Mouse (Mus musculus): ENCODE results near the gene Ipo7. TPM values are rescaled to one million over a fixed set of nuclear protein-coding genes. Genes with fewer than 3 reads are reported as not detected.
A peak's percentile ranks its signal among the peaks of the same experiment; 100 is the strongest.

The Ipo7 gene
- polyA plus RNA-seq, 1 experiment from 2014 or later, result 11.9 TPM

DNA sequence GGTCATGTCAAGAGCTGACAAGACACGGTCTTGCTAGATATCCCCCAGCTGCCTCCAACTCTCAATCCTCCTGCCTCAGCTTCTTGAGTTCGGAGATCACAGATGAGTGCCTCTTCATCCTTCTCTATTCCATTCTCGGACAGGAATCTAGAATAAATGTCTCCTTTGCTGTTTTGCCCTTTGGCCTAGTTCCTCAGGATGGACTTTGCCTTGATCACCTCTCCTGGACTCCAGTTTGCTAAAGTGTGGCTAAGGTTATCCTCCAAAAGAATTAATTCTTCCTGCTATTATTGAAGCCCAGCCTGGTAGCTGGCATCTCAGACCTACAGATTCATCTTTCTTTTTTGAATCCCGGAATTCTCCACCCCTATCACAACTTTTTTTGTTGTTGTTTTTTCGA is 87.0 kb downstream of the Ipo7 start:
- Histone ChIP-seq H3K27ac (ENCODE audit: low read depth) (no peak overlapping the region), H3K9ac (replicated peaks) (no peak overlapping the region), H3K4me3 (ENCODE audit: low read depth, low read length) (no peak overlapping the region), H3K4me2 (ENCODE audit: low read depth, low read length) (no peak overlapping the region), H3K27me3 (ENCODE audit: insufficient read depth, low read length) (no peaks in the 10 kb centered on the region), H3K4me1 (ENCODE audit: insufficient read depth) (peaks cover 13% of the 10 kb centered on the region), H3K9me3 (ENCODE audit: low read length) (no peaks in the 10 kb centered on the region), H3K36me3 (replicated peaks; ENCODE audit: insufficient read depth, low read length) (no peaks in the 10 kb centered on the region)
- DNase-seq, result no peak
- ATAC-seq, result peak; percentile 40; the same call in 1 of the 2 replicates
- no peak for TF ChIP-seq EP300 (IDR thresholded peaks at IDR 0.05; ENCODE audit: low read depth)
- no peak for TF ChIP-seq CTCF (IDR thresholded peaks at IDR 0.05; ENCODE audit: low read depth)
- WGBS (ENCODE audit: insufficient replicate concordance), result 75% methylated on average over 5 of the region's 5 CpGs

Other genes starting within 250 kb of the Ipo7 start
- gene Nrip3, start 236.2 kb upstream of the Ipo7 start, polyA plus RNA-seq (2015; fragmentation: Nextera tagmentation; extraction: Ambion mirVana), result 0.14 and 0.28 TPM in 2 replicates
- gene Scube2, start 152.6 kb upstream of the Ipo7 start, polyA plus RNA-seq (2015; fragmentation: Nextera tagmentation; extraction: Ambion mirVana), result 0.04 and 0.06 TPM in 2 replicates
- 8.0 and 8.9 TPM in 2 replicates for gene Dennd5a, start 57.8 kb upstream of the Ipo7 start, polyA plus RNA-seq (2015; fragmentation: Nextera tagmentation; extraction: Ambion mirVana)
- gene Tmem41b, start 31.3 kb upstream of the Ipo7 start, polyA plus RNA-seq (2015; fragmentation: Nextera tagmentation; extraction: Ambion mirVana), result 26.9 and 27.7 TPM in 2 replicates
- gene Zfp143, start 42.9 kb downstream of the Ipo7 start, polyA plus RNA-seq (2015; fragmentation: Nextera tagmentation; extraction: Ambion mirVana), result 4.1 and 5.2 TPM in 2 replicates
- gene Wee1, start 103.8 kb downstream of the Ipo7 start, polyA plus RNA-seq (2015; fragmentation: Nextera tagmentation; extraction: Ambion mirVana), result 4.5 and 5.3 TPM in 2 replicates
- 5.2 and 7.2 TPM in 2 replicates for gene Swap70, start 203.4 kb downstream of the Ipo7 start, polyA plus RNA-seq (2015; fragmentation: Nextera tagmentation; extraction: Ambion mirVana)

All from liver, postnatal 0 days (tissue).